Mouse (Mus musculus) neural tube, postnatal 0 days (tissue): ENCODE results near the gene Dusp18. TPM values are rescaled to one million over a fixed set of nuclear protein-coding genes. Genes with fewer than 3 reads are reported as not detected.

Source experiments
- polyA plus RNA-seq: library from polyadenylated mRNA; unstranded; fragments of >200 nt; fragmentation: Nextera tagmentation; extraction: Ambion mirVana; gene quantifications from 2 replicates; pipeline ENCODE4 v1.2.1, GENCODE M21; 2015

Gene Dusp18
- 12.6 and 16.7 TPM in 2 replicates for polyA plus RNA-seq

GRCm38 (mm10) chr11:3894406-3895281, at the start of gene Dusp18, which contains the start of gene 4921536K21Rik:
TSS of gene Dusp18 (plus strand) at chr11:3895240.
TSS of gene 4921536K21Rik (minus strand) at chr11:3895098.

GRCm38 (mm10) chr11:3863454-3864112, 31.5 kb upstream of the Dusp18 start, which contains the start of gene Osbp2:
TSS of gene Osbp2 (minus strand) at chr11:3863903.

GRCm38 (mm10) chr11:3914109-3914840, 19.2 kb downstream of the Dusp18 start, which contains the start of gene Slc35e4:
TSS of gene Slc35e4 (minus strand) at chr11:3914664.

GRCm38 (mm10) chr11:3931511-3932211, 36.6 kb downstream of the Dusp18 start, which contains the start of gene Tcn2:
TSS of gene Tcn2 (minus strand) at chr11:3932159.

Other genes starting within 250 kb of the Dusp18 start
- 16.0 and 16.2 TPM in 2 replicates for gene Morc2a, start 246.0 kb upstream of the Dusp18 start, polyA plus RNA-seq
- 46.3 and 49.2 TPM in 2 replicates for gene Osbp2, start 31.3 kb upstream of the Dusp18 start, polyA plus RNA-seq
- gene 4921536K21Rik, start 142 bp upstream of the Dusp18 start, polyA plus RNA-seq: 0.17 and 0.31 TPM in 2 replicates
- 22.7 and 23.9 TPM in 2 replicates for gene Slc35e4, start 19.4 kb downstream of the Dusp18 start, polyA plus RNA-seq
- 32.7 and 35.5 TPM in 2 replicates for gene Tcn2, start 36.9 kb downstream of the Dusp18 start, polyA plus RNA-seq
- 42.2 and 42.3 TPM in 2 replicates for gene Pes1, start 68.7 kb downstream of the Dusp18 start, polyA plus RNA-seq
- not detected in 2 replicates for gene 4930556J24Rik, start 81.5 kb downstream of the Dusp18 start, polyA plus RNA-seq
- gene Gal3st1, start 88.4 kb downstream of the Dusp18 start, polyA plus RNA-seq: 34.9 and 35.3 TPM in 2 replicates
- gene Sec14l4, start 136.2 kb downstream of the Dusp18 start, polyA plus RNA-seq: 0.13 TPM in 1 of 2 replicates, not detected in the other
- gene Sec14l3, start 169.6 kb downstream of the Dusp18 start, polyA plus RNA-seq: 0.94 and 1.1 TPM in 2 replicates
- gene Mtfp1, start 200.2 kb downstream of the Dusp18 start, polyA plus RNA-seq: 21.1 and 22.3 TPM in 2 replicates
- 10.2 and 10.6 TPM in 2 replicates for gene Sec14l2, start 228.2 kb downstream of the Dusp18 start, polyA plus RNA-seq
- 57.3 and 62.2 TPM in 2 replicates for gene Rnf215, start 240.0 kb downstream of the Dusp18 start, polyA plus RNA-seq